Mouse (Mus musculus): ENCODE results near the gene Stx3. TPM values are rescaled to one million over a fixed set of nuclear protein-coding genes. Genes with fewer than 3 reads are reported as not detected.

Stx3 gene
- polyA plus RNA-seq, 1 experiment from 2014 or later, result 11.2 TPM

GRCm38 (mm10) chr19:11818199-11819142 is 732 bp downstream of the Stx3 start:
- Histone ChIP-seq H3K36me3 (no peaks in the 10 kb centered on the region), H3K27me3 (peaks cover 56% of the 10 kb centered on the region), H3K9ac (peak overlapping the region; percentile 78), H3K4me1 (peaks cover 11% of the 10 kb centered on the region), H3K27ac (no peak overlapping the region), H3K9me3 (no peaks in the 10 kb centered on the region), H3K4me2 (peak overlapping the region; percentile 93), H3K4me3 (peak overlapping the region; percentile 69)
- under 1% methylated on average over 78 of the region's 83 CpGs for WGBS
- ATAC-seq (ENCODE audit: insufficient number of reproducible peaks, insufficient read depth, low FRiP score, low TSS enrichment, low read depth), result peak; percentile 80

- Histone ChIP-seq H3K4me2 (peak overlapping the region; percentile 93), H3K27me3 (peaks cover 56% of the 10 kb centered on the region), H3K4me1 (peaks cover 11% of the 10 kb centered on the region), H3K4me3 (peak overlapping the region; percentile 69), H3K9me3 (no peaks in the 10 kb centered on the region), H3K27ac (no peak overlapping the region), H3K9ac (no peak overlapping the region), H3K36me3 (no peaks in the 10 kb centered on the region)
- no peak for ATAC-seq (ENCODE audit: insufficient number of reproducible peaks, insufficient read depth, low FRiP score, low TSS enrichment, low read depth)
- 10% methylated on average over 5 of the region's 5 CpGs for WGBS
Observed at GRCm38 (mm10) chr19:11817586-11817985, 1.6 kb downstream of the Stx3 start.

DNA sequence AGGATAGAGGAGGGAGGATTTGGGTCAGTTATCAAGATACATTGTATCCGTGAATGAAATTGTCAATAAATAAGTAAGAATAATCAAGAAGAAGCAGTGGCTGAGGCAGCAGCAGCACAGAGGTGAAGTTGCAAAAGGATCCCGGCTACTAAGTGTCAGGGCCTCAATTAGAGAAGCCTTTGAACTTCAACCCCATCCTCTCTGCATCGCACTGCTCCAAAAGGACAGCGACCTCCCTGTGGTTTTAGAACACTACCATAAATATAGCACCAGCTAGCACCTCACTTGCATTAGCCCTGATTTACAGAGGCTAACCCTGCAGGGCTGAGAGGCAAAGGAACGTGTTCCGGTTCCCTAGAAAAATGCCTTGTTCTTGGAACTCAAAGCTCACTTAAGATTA is 2.5 kb downstream of the Stx3 start:
- H3K4me2 ChIP-seq, result no peak overlapping the region
- H3K4me3 ChIP-seq, result no peak overlapping the region
- no peak for ATAC-seq (ENCODE audit: insufficient number of reproducible peaks, insufficient read depth, low FRiP score, low TSS enrichment, low read depth)
- H3K27me3 ChIP-seq, result peaks cover 56% of the 10 kb centered on the region
- H3K9ac ChIP-seq, result no peak overlapping the region
- no peak overlapping the region for H3K27ac ChIP-seq
- no peaks in the 10 kb centered on the region for H3K36me3 ChIP-seq
- H3K9me3 ChIP-seq, result no peaks in the 10 kb centered on the region
- H3K4me1 ChIP-seq, result peaks cover 11% of the 10 kb centered on the region
- WGBS, result 42% methylated on average over 6 of the region's 6 CpGs

DNA sequence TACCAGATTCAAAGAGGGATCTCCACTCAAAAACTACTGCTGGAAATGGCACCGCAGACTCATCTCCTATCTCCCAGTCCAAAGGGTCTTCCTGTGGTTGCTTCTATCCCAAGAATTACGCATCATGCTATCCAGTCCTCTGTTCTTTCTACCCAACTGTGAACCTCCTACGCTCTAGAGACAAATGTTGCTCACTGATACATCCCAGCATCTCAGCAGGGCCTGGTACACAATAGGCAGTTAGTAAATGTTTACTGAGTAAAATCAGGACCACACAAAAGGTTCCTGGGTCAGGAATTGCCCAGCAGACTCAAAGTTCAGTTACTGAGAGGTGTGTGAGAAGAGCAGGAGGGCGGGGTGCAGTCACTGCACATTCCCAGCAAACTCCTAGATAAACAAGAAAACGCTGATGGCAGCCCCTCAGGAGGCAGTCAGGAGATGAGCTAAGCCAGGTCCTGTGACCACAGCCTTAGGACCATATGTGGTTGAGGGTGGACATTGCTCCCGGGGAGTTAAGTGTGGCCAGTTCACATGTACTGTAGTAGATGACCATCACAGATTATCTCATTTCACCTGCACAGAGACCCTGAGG is 4.4 kb downstream of the Stx3 start:
- Histone ChIP-seq H3K36me3 (no peaks in the 10 kb centered on the region), H3K4me2 (no peak overlapping the region), H3K4me1 (peaks cover 14% of the 10 kb centered on the region), H3K4me3 (no peak overlapping the region), H3K27ac (no peak overlapping the region), H3K9me3 (no peaks in the 10 kb centered on the region), H3K27me3 (peaks cover 47% of the 10 kb centered on the region), H3K9ac (no peak overlapping the region)
- WGBS, result 81% methylated on average over 6 of the region's 6 CpGs
- ATAC-seq (ENCODE audit: insufficient number of reproducible peaks, insufficient read depth, low FRiP score, low TSS enrichment, low read depth), result no peak

GRCm38 (mm10) chr19:11813649-11814048 is 5.6 kb downstream of the Stx3 start:
- H3K27me3 ChIP-seq, result peaks cover 36% of the 10 kb centered on the region
- WGBS, result 13% methylated on average over 8 of the region's 8 CpGs

DNA sequence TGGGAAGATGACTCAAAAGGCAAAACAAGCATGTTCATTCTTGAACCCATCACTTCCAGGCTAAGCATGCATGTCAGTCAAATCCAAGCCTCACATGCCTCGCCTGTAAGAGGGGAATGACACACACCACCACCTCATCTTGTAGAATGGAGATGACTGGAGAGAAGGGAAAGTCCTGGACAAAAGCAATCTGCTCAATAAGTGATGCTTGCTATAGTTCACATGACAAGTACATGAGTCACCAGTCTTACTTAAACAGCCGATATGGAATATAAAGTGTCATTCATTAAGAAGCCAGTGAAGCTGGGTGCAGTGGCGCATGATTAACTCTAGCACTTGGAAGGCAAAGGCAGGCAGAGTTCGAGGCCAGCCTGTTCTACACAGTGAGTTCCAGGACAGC is 6.1 kb downstream of the Stx3 start:
- Histone ChIP-seq H3K9me3 (no peaks in the 10 kb centered on the region), H3K27ac (no peak overlapping the region), H3K27me3 (peaks cover 30% of the 10 kb centered on the region), H3K4me1 (peaks cover 5% of the 10 kb centered on the region; the same call in 1 of the 2 replicates), H3K9ac (no peak overlapping the region), H3K36me3 (no peaks in the 10 kb centered on the region), H3K4me3 (no peak overlapping the region), H3K4me2 (no peak overlapping the region)
- 68% methylated on average over 4 of the region's 4 CpGs for WGBS
- no peak for ATAC-seq (ENCODE audit: insufficient number of reproducible peaks, insufficient read depth, low FRiP score, low TSS enrichment, low read depth)

More at GRCm38 (mm10) chr19:11813649-11814048, 5.6 kb downstream of the Stx3 start:
- Histone ChIP-seq H3K9me3 (no peaks in the 10 kb centered on the region), H3K4me1 (peaks cover 6% of the 10 kb centered on the region; the same call in 1 of the 2 replicates), H3K9ac (no peak overlapping the region), H3K36me3 (no peaks in the 10 kb centered on the region), H3K27ac (no peak overlapping the region), H3K4me3 (no peak overlapping the region), H3K4me2 (no peak overlapping the region)
- ATAC-seq (ENCODE audit: insufficient number of reproducible peaks, insufficient read depth, low FRiP score, low TSS enrichment, low read depth), result no peak

- Histone ChIP-seq H3K27me3 (peaks cover 17% of the 10 kb centered on the region), H3K4me2 (no peak overlapping the region), H3K27ac (no peak overlapping the region), H3K36me3 (no peaks in the 10 kb centered on the region), H3K9ac (no peak overlapping the region), H3K9me3 (no peaks in the 10 kb centered on the region), H3K4me3 (no peak overlapping the region), H3K4me1 (0 out of 2 replicates have a peak, but pooled peaks cover 3% of the 10 kb centered on the region)
- no peak for ATAC-seq (ENCODE audit: insufficient number of reproducible peaks, insufficient read depth, low FRiP score, low TSS enrichment, low read depth)
- WGBS, result 55% methylated on average over 5 of the region's 5 CpGs
Observed at GRCm38 (mm10) chr19:11811688-11812365, 7.4 kb downstream of the Stx3 start.

DNA sequence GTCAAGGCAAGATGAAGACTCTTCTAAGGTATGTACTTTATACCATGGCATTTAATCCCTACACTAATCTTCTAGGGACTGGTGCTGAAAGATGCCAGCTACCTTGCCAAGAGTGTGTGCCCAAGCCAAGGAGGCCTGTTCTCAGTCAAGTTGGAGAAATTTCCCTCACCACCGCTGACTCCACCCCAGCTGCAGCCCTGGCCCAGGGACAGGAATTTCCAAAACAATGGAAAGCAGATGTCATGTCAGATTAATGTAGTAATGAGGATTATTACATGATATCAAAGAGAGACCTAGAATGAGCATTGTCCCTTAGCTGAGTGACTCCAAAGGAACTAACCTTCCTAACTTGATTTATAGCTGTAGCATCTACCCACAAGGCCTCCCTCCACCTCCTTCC is 8.3 kb downstream of the Stx3 start:
- peaks cover 8% of the 10 kb centered on the region; the same call in 1 of the 2 replicates for H3K27me3 ChIP-seq
- H3K9ac ChIP-seq, result no peak overlapping the region
- no peak for ATAC-seq (ENCODE audit: insufficient number of reproducible peaks, insufficient read depth, low FRiP score, low TSS enrichment, low read depth)
- 0 out of 2 replicates have a peak, but pooled peaks cover 3% of the 10 kb centered on the region for H3K4me1 ChIP-seq
- H3K4me2 ChIP-seq, result no peak overlapping the region
- no peaks in the 10 kb centered on the region for H3K36me3 ChIP-seq
- no peaks in the 10 kb centered on the region for H3K9me3 ChIP-seq
- H3K27ac ChIP-seq, result no peak overlapping the region
- WGBS, result 61% methylated on average over 1 of the region's 1 CpGs
- no peak overlapping the region for H3K4me3 ChIP-seq

DNA sequence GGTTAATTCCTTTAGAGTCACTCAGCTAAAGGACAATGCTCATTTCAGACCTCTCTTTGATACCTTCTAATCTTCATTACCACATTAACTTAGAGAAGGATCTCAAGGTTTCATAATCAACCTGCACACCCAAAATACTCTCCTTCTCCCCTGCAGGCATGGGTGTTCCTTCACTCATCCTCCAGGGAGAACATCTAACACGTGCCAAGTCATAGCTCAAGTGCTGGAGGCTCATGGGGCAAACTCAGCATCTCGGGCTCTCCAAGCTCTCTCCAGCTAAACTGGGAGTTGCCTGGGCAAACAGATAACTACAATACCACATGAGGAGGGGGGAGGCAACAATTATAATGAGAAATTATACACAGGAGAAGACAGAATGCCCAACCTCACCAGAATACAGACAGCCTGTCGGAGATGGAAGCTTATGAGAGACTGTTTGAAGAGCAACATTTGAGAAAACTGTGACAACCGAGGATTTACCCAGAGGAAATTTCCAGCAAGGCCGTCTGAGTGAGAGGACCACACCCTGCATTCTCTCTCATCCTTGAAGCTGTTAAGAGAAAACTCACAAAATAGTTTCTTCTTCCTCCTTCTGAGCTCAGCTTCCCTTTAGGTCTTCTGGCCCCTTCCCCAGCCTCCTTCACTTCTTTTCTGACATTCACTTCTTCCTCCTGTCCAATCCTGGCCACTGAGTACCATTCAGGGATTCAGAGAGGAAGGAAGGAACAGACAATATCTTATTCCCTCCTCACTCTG is 9.0 kb downstream of the Stx3 start:
- no peaks in the 10 kb centered on the region for H3K36me3 ChIP-seq
- no peak overlapping the region for H3K9ac ChIP-seq
- no peaks in the 10 kb centered on the region for H3K9me3 ChIP-seq
- WGBS, result 71% methylated on average over 5 of the region's 5 CpGs
- no peak overlapping the region for H3K4me2 ChIP-seq
- no peak overlapping the region for H3K4me3 ChIP-seq
- 0 out of 2 replicates have a peak, but pooled peaks cover 3% of the 10 kb centered on the region for H3K4me1 ChIP-seq
- H3K27me3 ChIP-seq, result 0 out of 2 replicates have a peak, but pooled peaks cover 6% of the 10 kb centered on the region
- no peak overlapping the region for H3K27ac ChIP-seq
- ATAC-seq (ENCODE audit: insufficient number of reproducible peaks, insufficient read depth, low FRiP score, low TSS enrichment, low read depth), result no peak

DNA sequence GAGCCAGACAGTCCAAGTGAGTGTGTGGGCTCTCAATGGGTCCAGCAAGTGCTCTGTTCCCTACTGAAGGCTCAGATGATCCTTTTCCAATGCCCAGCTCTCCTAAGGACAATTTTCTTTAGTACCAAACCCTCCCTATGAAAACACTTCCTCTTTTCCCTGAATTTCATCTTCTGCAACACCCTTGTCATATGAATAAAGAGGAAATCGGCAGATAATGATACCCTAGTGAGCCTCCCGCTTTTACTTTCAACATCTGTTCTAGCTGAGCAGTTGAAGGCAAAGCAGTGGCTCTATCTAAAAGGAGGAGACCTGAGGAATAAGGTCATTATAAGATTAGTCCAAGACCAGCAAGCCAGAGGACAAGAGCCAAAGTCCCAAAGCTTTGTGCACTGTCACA is 10.8 kb downstream of the Stx3 start:
- Histone ChIP-seq H3K9ac (no peak overlapping the region), H3K27me3 (no peaks in the 10 kb centered on the region), H3K9me3 (no peaks in the 10 kb centered on the region), H3K27ac (no peak overlapping the region), H3K4me1 (0 out of 2 replicates have a peak, but pooled peaks cover 3% of the 10 kb centered on the region), H3K4me2 (no peak overlapping the region), H3K4me3 (no peak overlapping the region), H3K36me3 (no peaks in the 10 kb centered on the region)
- 84% methylated on average over 2 of the region's 2 CpGs for WGBS
- no peak for ATAC-seq (ENCODE audit: insufficient number of reproducible peaks, insufficient read depth, low FRiP score, low TSS enrichment, low read depth)

- H3K4me3 ChIP-seq, result no peak overlapping the region
- H3K36me3 ChIP-seq, result no peaks in the 10 kb centered on the region
- H3K27me3 ChIP-seq, result no peaks in the 10 kb centered on the region
- H3K9me3 ChIP-seq, result no peaks in the 10 kb centered on the region
- H3K27ac ChIP-seq, result no peak overlapping the region
- no peak overlapping the region for H3K4me2 ChIP-seq
- ATAC-seq (ENCODE audit: insufficient number of reproducible peaks, insufficient read depth, low FRiP score, low TSS enrichment, low read depth), result no peak
- H3K9ac ChIP-seq, result no peak overlapping the region
- 37% methylated on average over 6 of the region's 6 CpGs for WGBS
- H3K4me1 ChIP-seq, result 0 out of 2 replicates have a peak, but pooled peaks cover 3% of the 10 kb centered on the region
Observed at GRCm38 (mm10) chr19:11807822-11808221, 11.4 kb downstream of the Stx3 start.

All from embryonic facial prominence, embryonic 13.5 days (tissue).